Mouse (Mus musculus) stomach, postnatal 0 days (tissue): ENCODE results near the gene Ubc.

Experiments
- CTCF ChIP-seq: IDR thresholded peaks from 2 replicates; pipeline ENCODE4 v1.5.1; 2016; ENCODE audit warnings: antibody characterized with exemption, low read depth, mild to moderate bottlenecking, moderate library complexity
- EP300 ChIP-seq: optimal IDR thresholded peaks from 2 replicates; pipeline ENCODE3; 2016; ENCODE audit warnings: antibody characterized with exemption

DNA sequence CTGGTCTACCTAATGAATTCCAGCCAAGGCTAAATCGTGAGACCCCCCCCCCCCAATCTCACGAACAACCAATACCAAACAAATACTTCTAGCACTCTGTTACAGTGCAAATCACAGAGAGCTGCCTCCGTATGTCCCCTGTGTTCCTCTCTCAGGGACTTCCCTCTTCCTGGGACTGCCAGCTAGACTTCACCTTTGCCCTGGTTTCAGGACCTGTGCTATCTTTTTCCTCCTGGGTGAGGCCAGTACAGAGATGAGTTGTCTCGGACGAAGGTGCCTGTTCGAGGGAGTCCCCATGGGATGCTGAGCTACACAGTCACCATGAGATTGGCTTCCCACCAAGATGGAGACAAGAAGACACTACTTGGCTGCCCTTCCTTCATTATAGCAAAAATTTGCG lies 41.9 kb downstream of the Ubc start:
- no peak for TF ChIP-seq CTCF
- TF ChIP-seq EP300 = no peak
